Mouse (Mus musculus): Measurements from ENCODE around the gene Rab26. TPM values are rescaled to one million over a fixed set of nuclear protein-coding genes. Genes with fewer than 3 reads are reported as not detected.
A peak's percentile ranks its signal among the peaks of the same experiment; 100 is the strongest.

Gene Rab26
- polyA plus RNA-seq, 1 experiment, result 0.09 TPM

GRCm38 (mm10) chr17:24535300-24535699 lies 1.3 kb upstream of the Rab26 start:
- Histone ChIP-seq H3K4me3 (replicated peaks) (no peak overlapping the region), H3K4me1 (ENCODE audit: control insufficient read depth) (peaks cover 33% of the 10 kb centered on the region), H3K36me3 (ENCODE audit: control insufficient read depth) (peaks cover 7% of the 10 kb centered on the region), H3K27me3 (ENCODE audit: control insufficient read depth) (peaks cover 10% of the 10 kb centered on the region; the same call in 1 of the 2 replicates), H3K9me3 (ENCODE audit: control insufficient read depth, low read length) (no peaks in the 10 kb centered on the region)
- TF ChIP-seq TAL1 (IDR thresholded peaks at IDR 0.05; ENCODE audit: low read length) (no peak), GATA1 (IDR thresholded peaks at IDR 0.05; ENCODE audit: low read length) (no peak)

GRCm38 (mm10) chr17:24533099-24533992 lies 664 bp downstream of the Rab26 start:
- Histone ChIP-seq H3K4me3 (replicated peaks) (peak overlapping the region; percentile 61), H3K27me3 (ENCODE audit: control insufficient read depth) (peaks cover 10% of the 10 kb centered on the region; the same call in 1 of the 2 replicates), H3K9me3 (ENCODE audit: control insufficient read depth, low read length) (no peaks in the 10 kb centered on the region), H3K4me1 (ENCODE audit: control insufficient read depth) (peaks cover 53% of the 10 kb centered on the region), H3K36me3 (ENCODE audit: control insufficient read depth) (peaks cover 21% of the 10 kb centered on the region)
- TF ChIP-seq GATA1 (IDR thresholded peaks at IDR 0.05; ENCODE audit: low read length) (no peak), TAL1 (IDR thresholded peaks at IDR 0.05; ENCODE audit: low read length) (no peak)

GRCm38 (mm10) chr17:24532045-24532444 lies 2.0 kb downstream of the Rab26 start:
- H3K27me3 ChIP-seq (ENCODE audit: control insufficient read depth), result peaks cover 10% of the 10 kb centered on the region; the same call in 1 of the 2 replicates
- H3K4me1 ChIP-seq (ENCODE audit: control insufficient read depth), result peaks cover 58% of the 10 kb centered on the region
- no peak overlapping the region for H3K4me3 ChIP-seq (replicated peaks)
- no peak for TF ChIP-seq TAL1 (IDR thresholded peaks at IDR 0.05; ENCODE audit: low read length)
- no peak for TF ChIP-seq GATA1 (IDR thresholded peaks at IDR 0.05; ENCODE audit: low read length)
- no peaks in the 10 kb centered on the region for H3K9me3 ChIP-seq (ENCODE audit: control insufficient read depth, low read length)
- H3K36me3 ChIP-seq (ENCODE audit: control insufficient read depth), result peaks cover 21% of the 10 kb centered on the region

GRCm38 (mm10) chr17:24531064-24531463 lies 2.9 kb downstream of the Rab26 start:
- H3K4me1 ChIP-seq (ENCODE audit: control insufficient read depth), result peaks cover 67% of the 10 kb centered on the region
- TF ChIP-seq TAL1 (IDR thresholded peaks at IDR 0.05; ENCODE audit: low read length), result no peak
- no peak for TF ChIP-seq GATA1 (IDR thresholded peaks at IDR 0.05; ENCODE audit: low read length)

GRCm38 (mm10) chr17:24530361-24531050 lies 3.5 kb downstream of the Rab26 start:
- H3K4me1 ChIP-seq (ENCODE audit: control insufficient read depth), result peaks cover 73% of the 10 kb centered on the region

More at GRCm38 (mm10) chr17:24531064-24531463, 2.9 kb downstream of the Rab26 start:
- Histone ChIP-seq H3K36me3 (ENCODE audit: control insufficient read depth) (peaks cover 25% of the 10 kb centered on the region), H3K4me3 (replicated peaks) (no peak overlapping the region), H3K27me3 (ENCODE audit: control insufficient read depth) (peaks cover 4% of the 10 kb centered on the region; the same call in 1 of the 2 replicates), H3K9me3 (ENCODE audit: control insufficient read depth, low read length) (no peaks in the 10 kb centered on the region)

GRCm38 (mm10) chr17:24529883-24530282 lies 4.1 kb downstream of the Rab26 start:
- peaks cover 2% of the 10 kb centered on the region; the same call in 1 of the 2 replicates for H3K27me3 ChIP-seq (ENCODE audit: control insufficient read depth)
- no peaks in the 10 kb centered on the region for H3K9me3 ChIP-seq (ENCODE audit: control insufficient read depth, low read length)
- peak overlapping the region; percentile 89 for H3K4me3 ChIP-seq (replicated peaks)
- H3K36me3 ChIP-seq (ENCODE audit: control insufficient read depth), result peaks cover 37% of the 10 kb centered on the region
- peaks cover 79% of the 10 kb centered on the region for H3K4me1 ChIP-seq (ENCODE audit: control insufficient read depth)
- TF ChIP-seq GATA1 (IDR thresholded peaks at IDR 0.05; ENCODE audit: low read length), result no peak

More at GRCm38 (mm10) chr17:24530361-24531050, 3.5 kb downstream of the Rab26 start:
- Histone ChIP-seq H3K36me3 (ENCODE audit: control insufficient read depth) (peaks cover 31% of the 10 kb centered on the region), H3K4me3 (replicated peaks) (peak overlapping the region; percentile 26), H3K27me3 (ENCODE audit: control insufficient read depth) (peaks cover 2% of the 10 kb centered on the region; the same call in 1 of the 2 replicates), H3K9me3 (ENCODE audit: control insufficient read depth, low read length) (no peaks in the 10 kb centered on the region)
- no peak for TF ChIP-seq TAL1 (IDR thresholded peaks at IDR 0.05; ENCODE audit: low read length)
- no peak for TF ChIP-seq GATA1 (IDR thresholded peaks at IDR 0.05; ENCODE audit: low read length)

GRCm38 (mm10) chr17:24529007-24529451 lies 5.0 kb downstream of the Rab26 start:
- Histone ChIP-seq H3K9me3 (ENCODE audit: control insufficient read depth, low read length) (no peaks in the 10 kb centered on the region), H3K4me3 (replicated peaks) (peak overlapping the region; percentile 89), H3K4me1 (ENCODE audit: control insufficient read depth) (peaks cover 80% of the 10 kb centered on the region), H3K27me3 (ENCODE audit: control insufficient read depth) (peaks cover 2% of the 10 kb centered on the region; the same call in 1 of the 2 replicates), H3K36me3 (ENCODE audit: control insufficient read depth) (peaks cover 42% of the 10 kb centered on the region)
- TF ChIP-seq GATA1 (IDR thresholded peaks at IDR 0.05; ENCODE audit: low read length) (no peak), TAL1 (IDR thresholded peaks at IDR 0.05; ENCODE audit: low read length) (no peak)

- no peaks in the 10 kb centered on the region for H3K9me3 ChIP-seq (ENCODE audit: control insufficient read depth, low read length)
- peaks cover 42% of the 10 kb centered on the region for H3K36me3 ChIP-seq (ENCODE audit: control insufficient read depth)
- TF ChIP-seq TAL1 (IDR thresholded peaks at IDR 0.05; ENCODE audit: low read length) (no peak), GATA1 (IDR thresholded peaks at IDR 0.05; ENCODE audit: low read length) (no peak)
- peak overlapping the region; percentile 89 for H3K4me3 ChIP-seq (replicated peaks)
- peaks cover 75% of the 10 kb centered on the region for H3K4me1 ChIP-seq (ENCODE audit: control insufficient read depth)
- peaks cover 2% of the 10 kb centered on the region; the same call in 1 of the 2 replicates for H3K27me3 ChIP-seq (ENCODE audit: control insufficient read depth)
These were observed 5.5 kb downstream of the Rab26 start for GRCm38 (mm10) chr17:24528560-24528918.
